Mouse (Mus musculus): ENCODE measurements around the gene Kcnt2.

DNA sequence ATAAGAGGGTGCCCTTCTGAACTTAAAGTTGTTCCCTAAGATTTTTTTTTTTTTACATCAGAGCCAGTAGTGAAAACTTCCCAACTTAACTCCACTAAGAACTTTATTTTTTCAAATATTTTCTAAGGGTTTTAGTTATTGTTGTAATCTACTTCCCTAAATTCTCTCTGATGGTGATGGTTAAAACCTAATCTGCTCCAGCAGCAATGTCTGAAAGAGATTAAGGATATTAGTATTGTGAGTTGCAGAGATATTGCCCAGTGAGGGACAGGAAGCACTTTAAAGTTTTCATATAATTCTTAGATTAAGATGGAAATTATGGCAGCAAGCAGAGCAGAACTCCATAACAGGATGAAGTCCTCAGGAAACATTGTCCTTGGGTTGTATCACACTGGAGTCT, 372.2 kb downstream of the Kcnt2 start:
- no peak for TF ChIP-seq NRF1 (IDR thresholded peaks at IDR 0.05; ENCODE audit: low read depth, low read length)
- TF ChIP-seq POLR2A (IDR thresholded peaks at IDR 0.05; ENCODE audit: low read depth, low read length): no peak
- TF ChIP-seq CTCF (conservative IDR thresholded peaks at IDR 0.05 in 1 of 2, IDR thresholded peaks at IDR 0.05 in 1 of 2; ENCODE audit: low read depth in 2 of 2, low read length in 2 of 2): no peak
- no peak for TF ChIP-seq EP300 (IDR thresholded peaks at IDR 0.05; ENCODE audit: low read length)
- no peak for TF ChIP-seq MXI1 (IDR thresholded peaks at IDR 0.05; ENCODE audit: low read depth, low read length)
- no peak for TF ChIP-seq RAD21 (IDR thresholded peaks at IDR 0.05; ENCODE audit: low read depth, low read length)

All from CH12.LX (cell line).